Mouse (Mus musculus) ES-E14 (cell line): Measurements from ENCODE around the gene Ly75. TPM values are rescaled to one million over a fixed set of nuclear protein-coding genes. Genes with fewer than 3 reads are reported as not detected.

ENCODE experiments used
- DNase-seq: peaks from one replicate; pipeline ENCODE4 v3.0.0-alpha.2; 2013; ENCODE audit warnings: low read depth, low spot score
- H3K27ac ChIP-seq: 2 replicates; pipeline ENCODE4 v1.5.1; 2012; ENCODE audit warnings: low read depth, mild to moderate bottlenecking, low read length, moderate library complexity, mixed read lengths; ENCODE audit not compliant: poor library complexity, insufficient read depth, severe bottlenecking
- H3K36me3 ChIP-seq: 2 replicates; pipeline ENCODE4 v1.6.1; 2012; ENCODE audit warnings: mild to moderate bottlenecking, low read length, moderate library complexity, mixed read lengths; ENCODE audit not compliant: control insufficient read depth, poor library complexity, insufficient read depth, severe bottlenecking
- H3K4me1 ChIP-seq, 2 experiments: fragments of 150-350 bp in 1 of 2; sonication (generic) in 1 of 2; 2 replicates each; pipeline ENCODE4 v1.6.1; 2012; ENCODE audit warnings: low read length in 2 of 2, mild to moderate bottlenecking in 1 of 2, mixed read lengths in 1 of 2; ENCODE audit not compliant: control insufficient read depth in 2 of 2, insufficient read depth in 2 of 2, poor library complexity in 1 of 2
- H3K4me3 ChIP-seq, 2 experiments: fragments of 150-350 bp in 1 of 2; sonication (generic) in 1 of 2; 2 replicates each; pipeline ENCODE4 v1.5.1; 2012; ENCODE audit warnings: low read length in 2 of 2, low read depth in 1 of 2, mild to moderate bottlenecking in 1 of 2, mixed read lengths in 1 of 2; ENCODE audit not compliant: insufficient read depth in 1 of 2, poor library complexity in 1 of 2, severe bottlenecking in 1 of 2
- H3K9ac ChIP-seq: 2 replicates; pipeline ENCODE4 v1.6.1; 2012; ENCODE audit warnings: low read depth, mild to moderate bottlenecking, low read length, mixed read lengths; ENCODE audit not compliant: poor library complexity, insufficient read depth, severe bottlenecking
- H3K9me3 ChIP-seq: fragments of 150-350 bp; sonication (generic); 2 replicates; pipeline ENCODE4 v1.6.1; 2012; ENCODE audit warnings: low read depth, mild to moderate bottlenecking, low read length; ENCODE audit not compliant: control insufficient read depth, insufficient read depth
- CHD2 ChIP-seq: IDR thresholded peaks from 2 replicates; pipeline ENCODE4 v1.6.1; 2014; ENCODE audit warnings: mild to moderate bottlenecking, low read depth, low read length, inconsistent platforms
- HCFC1 ChIP-seq: IDR thresholded peaks from 2 replicates; pipeline ENCODE4 v1.6.1; 2012; ENCODE audit warnings: low read length, inconsistent platforms, borderline replicate concordance; ENCODE audit not compliant: insufficient read depth
- MAFK ChIP-seq: IDR thresholded peaks from 2 replicates; pipeline ENCODE4 v1.6.1; 2014; ENCODE audit warnings: mild to moderate bottlenecking, low read depth, low read length, inconsistent platforms; ENCODE audit not compliant: insufficient read depth
- ZC3H11A ChIP-seq: IDR thresholded peaks from 2 replicates; pipeline ENCODE4 v1.6.1; 2012; ENCODE audit warnings: low read depth, mild to moderate bottlenecking, inconsistent platforms, low read length, borderline replicate concordance
- ZNF384 ChIP-seq: IDR thresholded peaks from 2 replicates; pipeline ENCODE4 v1.6.1; 2012; ENCODE audit warnings: low read depth, low read length, inconsistent platforms
- in situ Hi-C, 2 experiments: fragments of 600-800 bp; cut with MboI; formaldehyde crosslinking; loops; one replicate each; pipeline ENCODE4 v1.15.1; 2025; ENCODE audit warnings: low sequenced_read_pairs in 2 of 2, inconsistent platforms in 1 of 2; ENCODE audit not compliant: unreplicated experiment in 2 of 2
- total RNA-seq: library from RNA; depleted of rRNA; stranded (reverse); fragments of 300-350 nt; gene quantifications from 2 replicates; pipeline ENCODE4 v1.2.3, GENCODE M21; 2012

Gene Ly75
- total RNA-seq, 1 experiment: 20.1 TPM

GRCm38 (mm10) chr2:60351781-60352180, 31.3 kb downstream of the Ly75 start:
- H3K4me1 ChIP-seq: peaks cover 0 to 2% of the 10 kb centered on the region in 2 experiments; a peak in 2 of 4 replicates
- DNase-seq: no peak
- in situ Hi-C loops: no loop called here

GRCm38 (mm10) chr2:60347875-60348274, 35.2 kb downstream of the Ly75 start:
- in situ Hi-C loops: no loop called here
- Histone ChIP-seq H3K36me3 (peaks cover 10% of the 10 kb centered on the region), H3K4me3 (no peak overlapping the region), H3K9ac (no peak overlapping the region), H3K4me1 (no peaks in the 10 kb centered on the region), H3K27ac (no peak overlapping the region), H3K9me3 (no peaks in the 10 kb centered on the region)
- no peak for DNase-seq
- TF ChIP-seq ZC3H11A (no peak), MAFK (no peak), ZNF384 (no peak), CHD2 (no peak), HCFC1 (no peak)

More at GRCm38 (mm10) chr2:60351781-60352180, 31.3 kb downstream of the Ly75 start:
- peaks cover 10% of the 10 kb centered on the region for H3K36me3 ChIP-seq
- no peak overlapping the region for H3K27ac ChIP-seq
- no peak for TF ChIP-seq ZC3H11A
- TF ChIP-seq HCFC1: no peak
- TF ChIP-seq ZNF384: no peak
- TF ChIP-seq MAFK: no peak
- TF ChIP-seq CHD2: no peak
- H3K4me3 ChIP-seq: no peak overlapping the region
- H3K9me3 ChIP-seq: no peaks in the 10 kb centered on the region
- no peak overlapping the region for H3K9ac ChIP-seq

GRCm38 (mm10) chr2:60346531-60346930, 36.6 kb downstream of the Ly75 start:
- no peak overlapping the region for H3K9ac ChIP-seq
- peaks cover 8% of the 10 kb centered on the region; the same call in 1 of the 2 replicates for H3K36me3 ChIP-seq
- no peak overlapping the region for H3K27ac ChIP-seq
- no peak for DNase-seq
- in situ Hi-C loops: no loop called here
- no peak overlapping the region for H3K4me3 ChIP-seq
- TF ChIP-seq ZNF384 (no peak), MAFK (no peak), CHD2 (no peak), HCFC1 (no peak), ZC3H11A (no peak)
- no peaks in the 10 kb centered on the region for H3K9me3 ChIP-seq
- no peaks in the 10 kb centered on the region for H3K4me1 ChIP-seq

- in situ Hi-C loops: no loop called here
- no peak for DNase-seq
- H3K4me1 ChIP-seq: no peaks in the 10 kb centered on the region
These were observed 37.4 kb downstream of the Ly75 start for GRCm38 (mm10) chr2:60345717-60346116.

More at GRCm38 (mm10) chr2:60345717-60346116, 37.4 kb downstream of the Ly75 start:
- H3K9ac ChIP-seq: no peak overlapping the region
- H3K4me3 ChIP-seq: no peak overlapping the region
- peaks cover 8% of the 10 kb centered on the region; the same call in 1 of the 2 replicates for H3K36me3 ChIP-seq
- no peak overlapping the region for H3K27ac ChIP-seq
- H3K9me3 ChIP-seq: no peaks in the 10 kb centered on the region
- TF ChIP-seq ZC3H11A (no peak), MAFK (no peak), HCFC1 (no peak), ZNF384 (no peak), CHD2 (no peak)
